Mouse (Mus musculus): ENCODE data around the gene Plin3.

GRCm38 (mm10) chr17:56265011-56265410 is 27.7 kb downstream of the Plin3 start:
- TF ChIP-seq CTCF (IDR thresholded peaks at IDR 0.05; ENCODE audit: control insufficient read depth, insufficient read depth, insufficient replicate concordance, low read depth, low read length), result no peak
- TF ChIP-seq POLR2A (IDR thresholded peaks at IDR 0.05; ENCODE audit: control insufficient read depth, low read depth, low read length), result no peak

Data from testis, adult 2 months (tissue).